Mouse (Mus musculus): Measurements from ENCODE around the gene Tap1. TPM values are rescaled to one million over a fixed set of nuclear protein-coding genes. Genes with fewer than 3 reads are reported as not detected.

Gene Tap1
- total RNA-seq, 2 experiments from 2014 or later: 0.98 to 3.6 TPM

GRCm38 (mm10) chr17:34179019-34179418, 8.3 kb upstream of the Tap1 start:
- DNase-seq (ENCODE audit: low spot score): no peak

GRCm38 (mm10) chr17:34179913-34180859, 7.2 kb upstream of the Tap1 start:
- DNase-seq (ENCODE audit: low spot score): no peak

GRCm38 (mm10) chr17:34183564-34184219, 3.7 kb upstream of the Tap1 start:
- no peak for DNase-seq (ENCODE audit: low spot score)

GRCm38 (mm10) chr17:34185526-34185925, 1.8 kb upstream of the Tap1 start:
- no peak for DNase-seq (ENCODE audit: low spot score)

GRCm38 (mm10) chr17:34186885-34187260, 480 bp upstream of the Tap1 start:
- no peak for DNase-seq (ENCODE audit: low spot score)

- DNase-seq (ENCODE audit: low spot score): peak; percentile 12
Observed at GRCm38 (mm10) chr17:34188010-34188409, 657 bp downstream of the Tap1 start.

GRCm38 (mm10) chr17:34188986-34189385, 1.6 kb downstream of the Tap1 start:
- DNase-seq (ENCODE audit: low spot score): no peak

GRCm38 (mm10) chr17:34192852-34193251, 5.5 kb downstream of the Tap1 start:
- DNase-seq (ENCODE audit: low spot score): no peak

- no peak for DNase-seq (ENCODE audit: low spot score)
Observed at GRCm38 (mm10) chr17:34193468-34193867, 6.1 kb downstream of the Tap1 start.

GRCm38 (mm10) chr17:34194723-34195122, 7.4 kb downstream of the Tap1 start:
- DNase-seq (ENCODE audit: low spot score): no peak

- no peak for DNase-seq (ENCODE audit: low spot score)
Observed at GRCm38 (mm10) chr17:34196491-34196890, 9.1 kb downstream of the Tap1 start.

- peak; percentile 94 for DNase-seq (ENCODE audit: low spot score)
Observed at GRCm38 (mm10) chr17:34196941-34197894, 9.9 kb downstream of the Tap1 start, which contains the start of gene Psmb8. Psmb8 (plus strand) TSS chr17:34197721.

- peak; percentile 55 for DNase-seq (ENCODE audit: low spot score)
Observed at GRCm38 (mm10) chr17:34197904-34198520, 10.7 kb downstream of the Tap1 start.

- DNase-seq (ENCODE audit: low spot score): no peak
Observed at GRCm38 (mm10) chr17:34198521-34198912, 11.2 kb downstream of the Tap1 start.

- no peak for DNase-seq (ENCODE audit: low spot score)
Observed at GRCm38 (mm10) chr17:34199050-34199619, 11.8 kb downstream of the Tap1 start.

GRCm38 (mm10) chr17:34200047-34200446, 12.7 kb downstream of the Tap1 start:
- no peak for DNase-seq (ENCODE audit: low spot score)

GRCm38 (mm10) chr17:34200772-34201505, 13.6 kb downstream of the Tap1 start:
- no peak for DNase-seq (ENCODE audit: low spot score)

- DNase-seq (ENCODE audit: low spot score): no peak
Observed at GRCm38 (mm10) chr17:34201506-34202055, 14.2 kb downstream of the Tap1 start.

- no peak for DNase-seq (ENCODE audit: low spot score)
Observed at GRCm38 (mm10) chr17:34202760-34203442, 15.5 kb downstream of the Tap1 start.

Measured in gastrocnemius, adult 18-20 months (tissue).